Mouse (Mus musculus): Measurements from ENCODE around the gene Rtcb. TPM values are rescaled to one million over a fixed set of nuclear protein-coding genes. Genes with fewer than 3 reads are reported as not detected.

Rtcb gene
- polyA plus RNA-seq (2015; fragmentation: Nextera tagmentation; extraction: Ambion mirVana): 182 and 186 TPM in 2 replicates

DNA sequence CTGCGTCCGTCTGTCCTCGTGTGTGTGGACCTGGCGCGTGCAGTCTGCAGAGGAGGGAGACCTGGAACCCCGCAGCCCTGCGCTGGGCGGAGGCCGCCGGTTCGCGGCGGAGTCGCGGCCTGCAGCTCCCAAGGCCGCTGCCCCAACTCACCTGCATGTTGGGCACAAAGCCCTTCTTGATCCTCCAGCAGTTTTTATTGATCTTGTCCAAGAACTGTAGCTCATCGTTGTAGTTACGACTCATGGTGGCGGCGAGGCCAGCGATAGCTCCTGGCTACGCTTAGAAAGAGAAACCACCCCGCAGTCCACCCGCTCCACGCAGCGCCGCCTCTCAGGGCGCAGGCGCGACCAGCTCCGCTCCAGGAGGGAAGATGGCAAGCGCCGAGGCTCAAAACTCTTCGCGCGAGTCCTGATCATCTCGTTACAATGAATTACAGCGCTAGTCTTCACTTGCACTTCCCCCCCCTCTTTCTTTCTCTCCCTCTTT lies at the start of gene Rtcb:
Gene Rtcb (minus strand): TSS at position 360 of the 487 bp plus-strand sequence.
- Histone ChIP-seq H3K27me3 (peaks cover 4% of the 10 kb centered on the region), H3K36me3 (peaks cover 24% of the 10 kb centered on the region), H3K4me1 (replicated peaks) (peaks cover 20% of the 10 kb centered on the region), H3K4me2 (peak within 1 kb of the TSS; percentile 91), H3K9me3 (no peaks in the 10 kb centered on the region), H3K9ac (peak within 1 kb of the TSS; percentile 91), H3K27ac (peak within 1 kb of the TSS; percentile 78), H3K4me3 (peak within 1 kb of the TSS; percentile 92)
- WGBS: under 1% methylated on average over 38 of the region's 38 CpGs
- ATAC-seq (ENCODE audit: low FRiP score): peak; percentile 95

GRCm38 (mm10) chr10:86006455-86006854 lies 48.8 kb upstream of the Rtcb start:
- Histone ChIP-seq H3K4me1 (replicated peaks) (no peaks in the 10 kb centered on the region), H3K27ac (no peak overlapping the region), H3K36me3 (no peaks in the 10 kb centered on the region), H3K9ac (no peak overlapping the region), H3K4me3 (no peak overlapping the region), H3K9me3 (no peaks in the 10 kb centered on the region), H3K27me3 (no peaks in the 10 kb centered on the region), H3K4me2 (no peak overlapping the region)
- whole genome bisulfite sequencing: 60% methylated on average over 5 of the region's 5 CpGs
- ATAC-seq (ENCODE audit: low FRiP score): no peak

- no peak overlapping the region for H3K4me2 ChIP-seq
- H3K9me3 ChIP-seq: 0 out of 2 replicates have a peak, but pooled peaks cover 7% of the 10 kb centered on the region
- H3K27ac ChIP-seq: no peak overlapping the region
- WGBS: 89% methylated on average over 4 of the region's 4 CpGs
- ATAC-seq (ENCODE audit: low FRiP score): no peak
- no peak overlapping the region for H3K4me3 ChIP-seq
- H3K9ac ChIP-seq: no peak overlapping the region
- H3K36me3 ChIP-seq: no peaks in the 10 kb centered on the region
- H3K4me1 ChIP-seq (replicated peaks): no peaks in the 10 kb centered on the region
- no peaks in the 10 kb centered on the region for H3K27me3 ChIP-seq
These were observed 42.8 kb upstream of the Rtcb start for GRCm38 (mm10) chr10:86000447-86000846.

- H3K4me3 ChIP-seq: no peak overlapping the region
- no peak for ATAC-seq (ENCODE audit: low FRiP score)
- no peaks in the 10 kb centered on the region for H3K27me3 ChIP-seq
- no peak overlapping the region for H3K9ac ChIP-seq
- H3K36me3 ChIP-seq: no peaks in the 10 kb centered on the region
- H3K9me3 ChIP-seq: 0 out of 2 replicates have a peak, but pooled peaks cover 7% of the 10 kb centered on the region
- no peak overlapping the region for H3K27ac ChIP-seq
- no peaks in the 10 kb centered on the region for H3K4me1 ChIP-seq (replicated peaks)
- 87% methylated on average over 5 of the region's 5 CpGs for WGBS
- H3K4me2 ChIP-seq: no peak overlapping the region
These were observed 37.0 kb upstream of the Rtcb start for GRCm38 (mm10) chr10:85994543-85995104.

- H3K4me2 ChIP-seq: no peak overlapping the region
- H3K36me3 ChIP-seq: no peaks in the 10 kb centered on the region
- H3K9me3 ChIP-seq: 0 out of 2 replicates have a peak, but pooled peaks cover 6% of the 10 kb centered on the region
- no peak overlapping the region for H3K27ac ChIP-seq
- no peaks in the 10 kb centered on the region for H3K4me1 ChIP-seq (replicated peaks)
- no peak for ATAC-seq (ENCODE audit: low FRiP score)
- no peaks in the 10 kb centered on the region for H3K27me3 ChIP-seq
- 90% methylated on average over 9 of the region's 9 CpGs for WGBS
- no peak overlapping the region for H3K9ac ChIP-seq
- no peak overlapping the region for H3K4me3 ChIP-seq
These were observed 36.2 kb upstream of the Rtcb start for GRCm38 (mm10) chr10:85993836-85994235.

GRCm38 (mm10) chr10:85992412-85992811 lies 34.8 kb upstream of the Rtcb start:
- Histone ChIP-seq H3K27me3 (no peaks in the 10 kb centered on the region), H3K36me3 (no peaks in the 10 kb centered on the region), H3K9ac (no peak overlapping the region), H3K4me3 (no peak overlapping the region), H3K4me2 (no peak overlapping the region), H3K9me3 (no peaks in the 10 kb centered on the region), H3K27ac (no peak overlapping the region), H3K4me1 (replicated peaks) (no peaks in the 10 kb centered on the region)
- no peak for ATAC-seq (ENCODE audit: low FRiP score)
- WGBS: 93% methylated on average over 4 of the region's 4 CpGs

GRCm38 (mm10) chr10:85989412-85990115 lies 31.9 kb upstream of the Rtcb start:
- Histone ChIP-seq H3K4me2 (no peak overlapping the region), H3K27ac (no peak overlapping the region), H3K9ac (no peak overlapping the region), H3K4me1 (replicated peaks) (no peaks in the 10 kb centered on the region), H3K4me3 (no peak overlapping the region), H3K27me3 (no peaks in the 10 kb centered on the region), H3K36me3 (no peaks in the 10 kb centered on the region), H3K9me3 (no peaks in the 10 kb centered on the region)
- ATAC-seq (ENCODE audit: low FRiP score): no peak
- 81% methylated on average over 6 of the region's 6 CpGs for WGBS

- Histone ChIP-seq H3K27me3 (no peaks in the 10 kb centered on the region), H3K36me3 (no peaks in the 10 kb centered on the region), H3K27ac (no peak overlapping the region), H3K4me3 (no peak overlapping the region), H3K9me3 (no peaks in the 10 kb centered on the region), H3K4me2 (no peak overlapping the region), H3K9ac (no peak overlapping the region), H3K4me1 (replicated peaks) (no peaks in the 10 kb centered on the region)
- WGBS: 83% methylated on average over 4 of the region's 4 CpGs
- ATAC-seq (ENCODE audit: low FRiP score): no peak
These were observed 15.3 kb upstream of the Rtcb start for GRCm38 (mm10) chr10:85972915-85973314.

GRCm38 (mm10) chr10:85971826-85972225 lies 14.2 kb upstream of the Rtcb start:
- no peaks in the 10 kb centered on the region for H3K27me3 ChIP-seq
- no peaks in the 10 kb centered on the region for H3K9me3 ChIP-seq
- no peak for ATAC-seq (ENCODE audit: low FRiP score)
- H3K4me2 ChIP-seq: no peak overlapping the region
- no peaks in the 10 kb centered on the region for H3K4me1 ChIP-seq (replicated peaks)
- no peak overlapping the region for H3K27ac ChIP-seq
- no peak overlapping the region for H3K4me3 ChIP-seq
- 92% methylated on average over 9 of the region's 9 CpGs for WGBS
- H3K36me3 ChIP-seq: no peaks in the 10 kb centered on the region
- no peak overlapping the region for H3K9ac ChIP-seq

DNA sequence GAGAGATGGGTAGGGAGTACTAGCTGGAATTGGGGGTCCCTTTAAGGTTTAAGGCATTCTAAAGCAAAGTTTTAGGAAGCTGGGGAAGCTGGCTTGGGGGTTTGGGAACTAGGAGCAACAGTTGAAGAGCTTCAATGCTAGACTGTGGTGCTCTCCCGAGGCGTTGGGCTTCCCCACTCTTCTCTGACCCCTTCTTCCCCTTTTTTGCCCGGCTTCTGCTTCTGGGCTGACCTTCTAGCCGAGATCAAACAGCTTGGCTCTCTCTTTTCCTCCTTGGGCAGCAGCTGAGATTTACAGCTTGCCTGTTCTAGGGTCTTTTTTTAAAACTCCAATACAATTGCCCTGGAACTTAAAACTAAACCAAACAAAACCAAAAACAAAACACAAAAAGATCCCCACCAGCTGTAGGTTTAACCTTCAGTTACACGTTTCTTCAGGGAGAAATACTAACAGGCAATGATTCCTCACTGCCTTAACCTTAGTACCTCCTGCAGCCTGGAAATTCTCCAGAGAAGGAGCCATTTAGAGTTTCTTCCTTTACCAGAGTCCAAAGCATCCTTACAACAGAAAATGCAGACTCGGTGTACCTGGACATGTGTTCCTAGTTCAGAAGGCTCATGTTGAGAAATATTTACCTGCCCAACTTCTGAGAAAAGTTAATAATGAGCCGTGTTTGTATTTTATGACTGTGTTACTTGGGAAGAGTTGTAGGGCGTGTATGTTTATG lies 12.4 kb upstream of the Rtcb start:
- 65% methylated on average over 8 of the region's 8 CpGs for WGBS
- Histone ChIP-seq H3K4me3 (no peak overlapping the region), H3K36me3 (no peaks in the 10 kb centered on the region), H3K9me3 (no peaks in the 10 kb centered on the region), H3K9ac (no peak overlapping the region), H3K27me3 (no peaks in the 10 kb centered on the region), H3K4me2 (no peak overlapping the region), H3K4me1 (replicated peaks) (no peaks in the 10 kb centered on the region), H3K27ac (no peak overlapping the region)
- ATAC-seq (ENCODE audit: low FRiP score): no peak

DNA sequence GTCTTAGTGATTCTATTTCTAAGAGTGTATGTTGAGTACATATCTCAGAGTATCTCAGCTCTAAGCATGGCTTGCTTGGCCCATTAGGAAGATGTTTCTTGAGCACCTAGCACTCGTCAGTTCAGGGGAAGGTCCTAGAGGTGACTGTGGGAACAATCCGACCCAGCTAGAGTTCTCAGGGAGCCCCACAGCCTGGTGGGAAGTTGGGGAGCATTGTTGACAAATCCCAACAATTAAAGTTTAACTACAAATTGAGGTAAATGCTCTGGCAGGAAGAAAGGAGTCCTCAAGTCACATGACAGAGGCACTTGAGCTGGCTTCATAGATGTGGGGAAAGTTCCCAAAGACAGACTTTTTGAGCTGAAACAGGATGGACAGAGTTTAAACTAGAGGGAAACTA lies 11.1 kb upstream of the Rtcb start:
- H3K27ac ChIP-seq: no peak overlapping the region
- H3K4me1 ChIP-seq (replicated peaks): no peaks in the 10 kb centered on the region
- H3K4me2 ChIP-seq: no peak overlapping the region
- no peak for ATAC-seq (ENCODE audit: low FRiP score)
- no peaks in the 10 kb centered on the region for H3K9me3 ChIP-seq
- H3K27me3 ChIP-seq: no peaks in the 10 kb centered on the region
- H3K4me3 ChIP-seq: no peak overlapping the region
- WGBS: 51% methylated on average over 2 of the region's 2 CpGs
- no peaks in the 10 kb centered on the region for H3K36me3 ChIP-seq
- H3K9ac ChIP-seq: no peak overlapping the region

GRCm38 (mm10) chr10:85968157-85968634 lies 10.6 kb upstream of the Rtcb start:
- no peak overlapping the region for H3K4me3 ChIP-seq
- WGBS: 12% methylated on average over 7 of the region's 7 CpGs
- ATAC-seq (ENCODE audit: low FRiP score): peak; percentile 43
- H3K27me3 ChIP-seq: no peaks in the 10 kb centered on the region
- H3K27ac ChIP-seq: no peak overlapping the region
- no peaks in the 10 kb centered on the region for H3K36me3 ChIP-seq
- H3K4me1 ChIP-seq (replicated peaks): no peaks in the 10 kb centered on the region
- H3K4me2 ChIP-seq: no peak overlapping the region
- no peaks in the 10 kb centered on the region for H3K9me3 ChIP-seq
- no peak overlapping the region for H3K9ac ChIP-seq

Data from hindbrain, embryonic 13.5 days (tissue).